Mouse (Mus musculus) stomach, postnatal 0 days (tissue): Measurements from ENCODE around the gene Naa16. TPM values are rescaled to one million over a fixed set of nuclear protein-coding genes. Genes with fewer than 3 reads are reported as not detected.

Source experiments
- ATAC-seq: fragments of 200-750 bp; cut with Nextera tagmentation; 2 replicates; pipeline ENCODE4 v1.8.0; 2017; ENCODE audit not compliant: low FRiP score, low TSS enrichment
- DNase-seq: peaks from one replicate; pipeline ENCODE4 v3.0.0-alpha.2; 2016; ENCODE audit warnings: low spot score
- H3K27ac ChIP-seq: fragments of 300-500 bp; sonication (generic); replicated peaks from 2 replicates; pipeline ENCODE4 v1.5.1; 2014; ENCODE audit warnings: mild to moderate bottlenecking, control low read depth
- H3K27me3 ChIP-seq: fragments of 300-500 bp; sonication (generic); 2 replicates; pipeline ENCODE4 v1.6.1; 2014; ENCODE audit warnings: low read length; ENCODE audit not compliant: control insufficient read depth, insufficient read depth
- H3K36me3 ChIP-seq: fragments of 300-500 bp; sonication (generic); 2 replicates; pipeline ENCODE4 v1.6.1; 2014; ENCODE audit warnings: low read length, mixed read lengths; ENCODE audit not compliant: control insufficient read depth, insufficient read depth
- H3K4me1 ChIP-seq: fragments of 300-500 bp; sonication (generic); replicated peaks from 2 replicates; pipeline ENCODE4 v1.6.1; 2014; ENCODE audit warnings: antibody characterized with exemption; ENCODE audit not compliant: control insufficient read depth, insufficient read depth
- H3K4me2 ChIP-seq: fragments of 300-500 bp; sonication (generic); replicated peaks from 2 replicates; pipeline ENCODE4 v1.6.1; 2014; ENCODE audit warnings: low read depth, mild to moderate bottlenecking, control low read depth, moderate library complexity
- H3K4me3 ChIP-seq: fragments of 300-500 bp; sonication (generic); 2 replicates; pipeline ENCODE4 v1.5.1; 2014; ENCODE audit warnings: low read depth, low read length, control low read depth
- H3K9ac ChIP-seq: fragments of 300-500 bp; sonication (generic); 2 replicates; pipeline ENCODE4 v1.6.1; 2014; ENCODE audit warnings: mild to moderate bottlenecking, low read length, control low read depth, mixed read lengths
- H3K9me3 ChIP-seq: fragments of 300-500 bp; sonication (generic); 2 replicates; pipeline ENCODE4 v1.6.1; 2016; ENCODE audit warnings: low read length; ENCODE audit not compliant: control insufficient read depth
- CTCF ChIP-seq: IDR thresholded peaks from 2 replicates; pipeline ENCODE4 v1.5.1; 2016; ENCODE audit warnings: antibody characterized with exemption, low read depth, mild to moderate bottlenecking, moderate library complexity
- EP300 ChIP-seq: optimal IDR thresholded peaks from 2 replicates; pipeline ENCODE3; 2016; ENCODE audit warnings: antibody characterized with exemption
- WGBS: fragments of 180-500 bp; shearing (Covaris S2); extraction: QIAGEN DNeasy Blood & Tissue Kit; methylation state at CpG from one replicate; pipeline ENCODE4 v1.1.7; 2014; 5-methylcytosine and 5-hydroxymethylcytosine counted together
- polyA plus RNA-seq: library from polyadenylated mRNA; unstranded; fragments of >200 nt; fragmentation: Nextera tagmentation; extraction: Ambion mirVana; gene quantifications from 2 replicates; pipeline ENCODE4 v1.2.1, GENCODE M21; 2015

Naa16 gene
- polyA plus RNA-seq, 1 experiment from 2014 or later = 16.0 TPM

DNA sequence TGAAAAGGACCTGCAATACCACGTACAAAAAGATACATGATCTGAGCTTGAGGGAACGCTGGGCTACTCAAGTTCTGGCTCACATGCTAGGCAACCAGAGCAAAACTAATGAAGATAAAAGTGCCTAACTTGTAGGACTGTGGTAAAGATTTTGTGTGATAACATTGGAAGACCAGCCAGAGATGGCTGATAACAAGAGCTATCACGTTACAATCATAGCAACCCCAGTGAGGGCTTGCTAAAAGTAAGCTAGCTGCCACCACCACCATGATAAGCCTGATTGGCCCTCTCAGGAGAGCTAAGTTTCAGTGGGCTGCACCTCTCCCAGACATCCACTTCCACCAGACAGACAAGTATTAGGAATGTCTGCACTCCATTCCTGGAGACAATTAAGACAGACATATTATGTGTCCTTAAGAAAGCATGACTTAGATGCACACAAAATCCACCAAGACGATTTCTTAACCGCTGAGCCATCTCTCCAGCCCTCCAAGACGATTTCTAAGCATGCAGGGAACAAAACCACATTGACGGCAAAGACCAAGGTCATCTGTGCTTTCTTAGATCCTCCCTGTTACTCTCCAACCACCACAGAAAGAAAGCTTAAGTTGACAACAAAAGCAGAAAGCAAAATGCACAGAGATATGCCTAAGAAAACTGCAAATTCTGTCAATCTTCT, 92.1 kb downstream of the Naa16 start:
- Histone ChIP-seq H3K36me3 (no peaks in the 10 kb centered on the region), H3K4me1 (no peaks in the 10 kb centered on the region), H3K27me3 (no peaks in the 10 kb centered on the region), H3K27ac (no peak overlapping the region), H3K9ac (no peak overlapping the region), H3K4me3 (no peak overlapping the region), H3K4me2 (no peak overlapping the region), H3K9me3 (no peaks in the 10 kb centered on the region)
- ATAC-seq (no peak), DNase-seq (no peak)
- 65% methylated on average over 7 of the region's 7 CpGs for WGBS
- no peak for TF ChIP-seq EP300
- TF ChIP-seq CTCF = no peak

DNA sequence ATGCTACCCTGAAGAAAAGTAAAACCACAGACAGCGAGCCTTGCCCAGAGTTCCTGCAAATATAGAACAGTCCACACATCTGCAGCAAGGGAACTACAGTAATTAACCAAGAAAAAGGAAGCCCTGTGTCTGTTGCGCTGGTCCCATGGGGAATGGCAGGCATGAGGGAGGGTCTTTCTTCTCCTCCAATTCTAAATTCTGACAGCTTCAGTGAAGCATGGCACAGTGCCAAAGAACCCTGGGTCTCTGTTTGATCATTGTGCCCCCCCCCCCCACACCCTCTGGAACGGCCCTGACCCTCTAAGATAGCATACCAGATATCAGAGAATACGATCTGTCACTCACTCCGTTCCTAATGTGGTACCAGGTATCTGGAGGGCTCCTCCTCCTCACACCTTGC, 93.7 kb downstream of the Naa16 start:
- no peaks in the 10 kb centered on the region for H3K9me3 ChIP-seq
- no peak for ATAC-seq
- DNase-seq = no peak
- no peak overlapping the region for H3K27ac ChIP-seq
- 49% methylated on average over 5 of the region's 5 CpGs for WGBS
- no peak overlapping the region for H3K4me2 ChIP-seq
- no peaks in the 10 kb centered on the region for H3K36me3 ChIP-seq
- H3K9ac ChIP-seq = no peak overlapping the region
- TF ChIP-seq EP300 = no peak
- no peak overlapping the region for H3K4me3 ChIP-seq
- H3K27me3 ChIP-seq = no peaks in the 10 kb centered on the region
- H3K4me1 ChIP-seq = no peaks in the 10 kb centered on the region

DNA sequence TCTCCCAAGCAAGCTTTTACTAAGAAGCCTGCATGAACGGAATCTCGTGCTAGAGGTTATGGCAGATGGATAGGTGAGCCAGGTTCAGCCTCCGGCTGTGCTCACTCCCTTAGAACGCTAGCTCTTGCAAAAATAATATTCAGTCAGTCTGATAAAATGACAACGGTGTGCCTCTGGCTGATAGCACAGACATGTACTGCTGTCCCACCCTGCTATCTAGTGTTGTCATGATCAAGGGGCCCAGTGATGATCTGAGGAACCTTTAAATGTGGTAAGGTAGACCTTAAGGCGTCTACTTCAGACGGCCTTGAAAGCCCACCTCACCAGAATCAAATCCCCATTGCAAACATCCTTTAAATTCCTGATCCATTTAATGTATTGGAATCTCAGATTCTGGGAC, 94.4 kb downstream of the Naa16 start:
- Histone ChIP-seq H3K4me3 (no peak overlapping the region), H3K27me3 (no peaks in the 10 kb centered on the region), H3K9me3 (no peaks in the 10 kb centered on the region), H3K27ac (no peak overlapping the region), H3K4me1 (no peaks in the 10 kb centered on the region), H3K4me2 (no peak overlapping the region), H3K36me3 (no peaks in the 10 kb centered on the region), H3K9ac (no peak overlapping the region)
- no peak for DNase-seq
- 77% methylated on average over 7 of the region's 7 CpGs for WGBS
- no peak for ATAC-seq
- TF ChIP-seq EP300 = no peak
- no peak for TF ChIP-seq CTCF

DNA sequence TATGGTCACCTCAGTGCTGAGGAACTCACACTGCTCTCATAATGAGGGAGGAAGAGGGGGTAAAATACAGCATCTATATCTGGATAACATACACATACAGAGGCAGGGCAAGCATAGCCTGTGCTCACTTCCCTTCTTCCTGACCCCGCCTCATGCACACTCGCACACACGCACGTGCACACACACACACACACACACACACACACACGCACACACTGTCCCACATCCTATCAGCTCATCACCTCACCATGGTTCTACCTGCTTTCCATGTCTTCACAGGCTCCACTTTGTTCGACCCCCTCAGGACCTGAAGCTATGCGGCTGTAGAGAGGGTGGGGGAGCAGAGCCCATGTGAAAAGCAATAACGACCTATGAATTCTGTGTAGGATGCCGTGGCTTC, 95.0 kb downstream of the Naa16 start:
- WGBS = 86% methylated on average over 9 of the region's 9 CpGs
- H3K27me3 ChIP-seq = no peaks in the 10 kb centered on the region

DNA sequence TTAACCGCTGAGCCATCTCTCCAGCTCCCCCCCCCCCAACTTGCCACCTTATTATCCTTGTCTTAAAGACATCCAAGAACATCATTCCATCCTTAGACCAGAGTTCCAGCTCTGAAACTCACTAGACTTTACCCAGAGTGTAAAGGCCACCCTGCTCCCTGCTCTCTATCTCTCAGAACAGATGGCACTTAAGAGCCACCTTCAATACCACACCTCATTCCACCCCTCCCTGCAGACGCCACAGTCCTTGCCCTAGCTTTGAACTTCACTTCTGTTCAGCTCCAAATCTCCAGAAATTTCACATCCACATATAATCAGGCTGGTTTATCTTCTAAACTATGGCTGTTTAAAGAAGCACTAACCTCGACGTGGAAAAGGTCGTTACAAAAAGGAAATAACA, 95.6 kb downstream of the Naa16 start:
- 54% methylated on average over 5 of the region's 5 CpGs for WGBS
- DNase-seq (no peak), ATAC-seq (no peak)
- no peaks in the 10 kb centered on the region; the same call in 1 of the 2 replicates for H3K4me1 ChIP-seq
- H3K27me3 ChIP-seq = no peaks in the 10 kb centered on the region
- no peak for TF ChIP-seq CTCF
- no peak for TF ChIP-seq EP300
- H3K27ac ChIP-seq = no peak overlapping the region
- no peak overlapping the region for H3K4me3 ChIP-seq
- H3K4me2 ChIP-seq = no peak overlapping the region
- no peak overlapping the region for H3K9ac ChIP-seq
- no peaks in the 10 kb centered on the region for H3K9me3 ChIP-seq
- H3K36me3 ChIP-seq = no peaks in the 10 kb centered on the region

More for the DNA sequence above, 95.0 kb downstream of the Naa16 start:
- H3K4me2 ChIP-seq = no peak overlapping the region
- no peak overlapping the region for H3K4me3 ChIP-seq
- no peaks in the 10 kb centered on the region for H3K36me3 ChIP-seq
- no peak overlapping the region for H3K9ac ChIP-seq
- no peak overlapping the region for H3K27ac ChIP-seq
- ATAC-seq = no peak
- H3K4me1 ChIP-seq = no peaks in the 10 kb centered on the region; the same call in 1 of the 2 replicates
- no peak for TF ChIP-seq EP300
- no peak for TF ChIP-seq CTCF
- no peaks in the 10 kb centered on the region for H3K9me3 ChIP-seq
- no peak for DNase-seq

DNA sequence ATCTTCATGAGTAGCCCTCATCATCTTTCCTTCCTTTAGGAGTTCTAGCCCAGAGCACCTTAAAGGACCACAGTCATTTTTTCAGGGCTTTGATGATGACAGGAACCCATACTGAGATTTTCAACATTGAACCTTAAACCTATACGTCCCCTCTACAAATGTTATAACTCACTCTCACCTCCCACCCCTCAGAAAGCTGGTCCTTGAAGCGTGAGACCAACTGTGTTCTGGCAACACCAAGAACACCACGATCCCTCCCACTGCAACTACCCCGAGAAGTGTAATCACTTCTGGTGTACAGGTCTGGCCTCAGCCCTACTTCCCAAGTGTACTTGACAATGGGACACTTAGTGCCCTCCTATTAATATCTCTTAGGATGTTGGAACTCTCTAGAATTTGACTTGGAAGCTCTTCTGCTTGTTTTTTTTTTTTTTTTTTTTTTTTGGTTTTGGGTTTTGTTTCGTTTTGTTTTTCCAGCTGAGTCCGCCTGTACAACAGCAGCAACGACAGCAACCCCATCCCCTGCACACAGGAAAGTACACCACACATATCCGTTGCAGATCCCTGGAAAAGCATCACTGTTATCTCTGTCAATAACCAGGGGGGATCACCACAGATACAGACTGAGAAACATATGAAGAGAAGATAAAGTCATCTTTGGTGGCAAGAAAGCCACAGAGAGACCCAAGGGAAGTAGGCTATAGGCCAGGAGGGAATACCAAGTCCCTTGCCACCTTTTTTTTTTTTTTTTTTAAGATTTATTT, 96.3 kb downstream of the Naa16 start:
- no peak overlapping the region for H3K9ac ChIP-seq
- no peak for ATAC-seq
- no peak for DNase-seq
- no peaks in the 10 kb centered on the region for H3K27me3 ChIP-seq
- no peak overlapping the region for H3K4me3 ChIP-seq
- H3K9me3 ChIP-seq = no peaks in the 10 kb centered on the region
- no peak overlapping the region for H3K27ac ChIP-seq
- TF ChIP-seq CTCF = no peak
- H3K36me3 ChIP-seq = no peaks in the 10 kb centered on the region
- no peak overlapping the region for H3K4me2 ChIP-seq
- H3K4me1 ChIP-seq = no peaks in the 10 kb centered on the region; the same call in 1 of the 2 replicates
- 80% methylated on average over 8 of the region's 8 CpGs for WGBS
